Comparison of ENCODE assay signal across 8 mouse cellular contexts in genomic region chr1:149862801-149863200, GRCm38 (mm10).
DNase-seq lines count a peak whose midpoint lies in the region; ATAC-seq and TF ChIP-seq lines count a peak whose summit lies in the region.

No protein-coding gene starts in this region.

- no peak for ATAC-seq in midbrain, embryonic 14.5 days (ENCODE audit: low FRiP score, low TSS enrichment)
- 0 out of 2 replicates have a peak, but pooled peaks have one; percentile 19 for ATAC-seq in intestine, postnatal 0 days
- no peak for ATAC-seq in stomach, embryonic 14.5 days (ENCODE audit: insufficient number of reproducible peaks, insufficient read depth, low FRiP score, low read depth)

- TF ChIP-seq CTCF in intestine, postnatal 0 days (IDR thresholded peaks at IDR 0.05; ENCODE audit: low read depth), result no peak

- H3K4me2 ChIP-seq in midbrain, embryonic 14.5 days (ENCODE audit: low read length), result no peak overlapping the region
- H3K4me2 ChIP-seq in intestine, postnatal 0 days (replicated peaks; ENCODE audit: low read depth), result peak overlapping the region; percentile 41
- no peak overlapping the region for H3K4me2 ChIP-seq in stomach, embryonic 14.5 days (replicated peaks; ENCODE audit: low read depth, low read length)

- H3K4me1 ChIP-seq in midbrain, embryonic 14.5 days (ENCODE audit: control insufficient read depth, insufficient read depth, low read length), result no peaks in the 10 kb centered on the region
- no peaks in the 10 kb centered on the region for H3K4me1 ChIP-seq in midbrain, embryonic 10.5 days
- H3K4me1 ChIP-seq in intestine, postnatal 0 days (replicated peaks; ENCODE audit: control insufficient read depth, insufficient read depth, low read length), result no peaks in the 10 kb centered on the region
- peaks cover 9% of the 10 kb centered on the region; the same call in 1 of the 2 replicates for H3K4me1 ChIP-seq in stomach, embryonic 14.5 days (ENCODE audit: control insufficient read depth, insufficient read depth, low read length)

- 67% methylated on average over 6 of the region's 6 CpGs for WGBS in midbrain, embryonic 14.5 days
- 65% methylated on average over 6 of the region's 6 CpGs for WGBS in midbrain, embryonic 10.5 days
- WGBS in intestine, postnatal 0 days, result 25% methylated on average over 6 of the region's 6 CpGs
- WGBS in stomach, embryonic 14.5 days, result 49% methylated on average over 6 of the region's 6 CpGs

- no peaks in the 10 kb centered on the region for H3K9me3 ChIP-seq in midbrain, embryonic 14.5 days (ENCODE audit: control insufficient read depth, low read length)
- no peaks in the 10 kb centered on the region for H3K9me3 ChIP-seq in midbrain, embryonic 10.5 days (replicated peaks)
- no peaks in the 10 kb centered on the region for H3K9me3 ChIP-seq in intestine, postnatal 0 days (ENCODE audit: control insufficient read depth)
- no peaks in the 10 kb centered on the region for H3K9me3 ChIP-seq in stomach, embryonic 14.5 days (ENCODE audit: control insufficient read depth, low read depth, low read length)

- no peak overlapping the region for H3K4me3 ChIP-seq in midbrain, embryonic 14.5 days (replicated peaks; ENCODE audit: low read depth, low read length)
- H3K4me3 ChIP-seq in midbrain, embryonic 10.5 days, result no peak overlapping the region
- peak overlapping the region; percentile 11; the same call in 1 of the 2 replicates for H3K4me3 ChIP-seq in intestine, postnatal 0 days (ENCODE audit: low read depth, low read length)
- no peak overlapping the region for H3K4me3 ChIP-seq in stomach, embryonic 14.5 days (ENCODE audit: low read depth, low read length)

- DNase-seq in midbrain, embryonic 14.5 days, result peak; percentile 10
- no peak for DNase-seq in midbrain, embryonic 10.5 days (ENCODE audit: low spot score)
- peak; percentile 15 to 47 for DNase-seq in gastrocnemius, adult 8-10 months (ENCODE audit: low spot score in 2 of 2)
- no peak for DNase-seq in spleen, adult 12 weeks (ENCODE audit: low spot score)
- no peak for DNase-seq in cerebellum, adult 11 months
- DNase-seq in embryo, embryonic 11 days, result no peak

- no peaks in the 10 kb centered on the region for H3K36me3 ChIP-seq in midbrain, embryonic 14.5 days (ENCODE audit: control insufficient read depth, insufficient read depth, low read length)
- no peaks in the 10 kb centered on the region for H3K36me3 ChIP-seq in midbrain, embryonic 10.5 days
- H3K36me3 ChIP-seq in intestine, postnatal 0 days (ENCODE audit: control insufficient read depth, insufficient read depth), result no peaks in the 10 kb centered on the region
- no peaks in the 10 kb centered on the region for H3K36me3 ChIP-seq in stomach, embryonic 14.5 days (ENCODE audit: control insufficient read depth, insufficient read depth, low read length)

- no peaks in the 10 kb centered on the region for H3K27me3 ChIP-seq in midbrain, embryonic 14.5 days (ENCODE audit: control insufficient read depth, insufficient read depth, low read length)
- no peaks in the 10 kb centered on the region for H3K27me3 ChIP-seq in midbrain, embryonic 10.5 days (ENCODE audit: low read depth, poor library complexity, severe bottlenecking)
- no peaks in the 10 kb centered on the region for H3K27me3 ChIP-seq in intestine, postnatal 0 days (replicated peaks; ENCODE audit: control insufficient read depth, insufficient read depth, low read length)
- no peaks in the 10 kb centered on the region for H3K27me3 ChIP-seq in stomach, embryonic 14.5 days (ENCODE audit: control insufficient read depth, insufficient read depth, low read length)

- H3K9ac ChIP-seq in midbrain, embryonic 14.5 days (replicated peaks; ENCODE audit: low read length), result no peak overlapping the region
- no peak overlapping the region for H3K9ac ChIP-seq in intestine, postnatal 0 days (ENCODE audit: low read depth, low read length)
- H3K9ac ChIP-seq in stomach, embryonic 14.5 days (replicated peaks; ENCODE audit: low read depth, low read length), result no peak overlapping the region

- H3K27ac ChIP-seq in midbrain, embryonic 14.5 days (replicated peaks; ENCODE audit: low read depth, low read length), result no peak overlapping the region
- H3K27ac ChIP-seq in midbrain, embryonic 10.5 days (replicated peaks), result no peak overlapping the region
- H3K27ac ChIP-seq in intestine, postnatal 0 days (ENCODE audit: low read depth, low read length), result no peak overlapping the region
- 0 out of 2 replicates have a peak overlapping the region, but pooled peaks have one; percentile 11 for H3K27ac ChIP-seq in stomach, embryonic 14.5 days (ENCODE audit: low read length)

Comparison
In these comparisons a context has a peak if more than half of its experiments do, and no peak if none do; other contexts are left out.
1. DNase-seq: peak in midbrain, embryonic 14.5 days (single experiment) and gastrocnemius, adult 8-10 months (2 of 2); none in midbrain, embryonic 10.5 days (single experiment), spleen, adult 12 weeks (single experiment), cerebellum, adult 11 months (single experiment) and embryo, embryonic 11 days (single experiment).